Mouse (Mus musculus): ENCODE results near the gene Akr1a1. TPM values are rescaled to one million over a fixed set of nuclear protein-coding genes. Genes with fewer than 3 reads are reported as not detected.

Akr1a1 gene
- total RNA-seq, 2 experiments from 2014 or later, result 376 to 387 TPM

DNA sequence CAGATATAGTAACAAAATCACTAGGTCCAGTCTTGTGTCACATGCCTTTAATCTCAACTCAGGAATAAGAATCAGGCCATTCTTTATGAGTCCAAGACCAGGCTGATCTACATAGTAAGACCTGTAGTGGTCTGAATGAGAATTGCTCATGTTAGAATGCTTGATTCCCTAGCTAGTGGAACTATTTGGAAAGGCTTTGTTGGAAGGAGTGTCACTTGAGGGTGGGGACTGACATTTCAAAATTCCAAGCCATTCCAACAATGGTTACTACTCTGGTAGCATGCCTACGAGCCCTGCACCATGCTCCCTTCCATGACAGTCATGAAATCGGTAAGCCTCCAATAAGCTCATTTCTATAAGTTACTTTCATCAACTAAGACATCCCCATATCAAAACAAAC, 38.9 kb downstream of the Akr1a1 start:
- no peak overlapping the region for H3K4me3 ChIP-seq
- TF ChIP-seq CTCF (conservative IDR thresholded peaks at IDR 0.05), result no peak
- no peak overlapping the region for H3K27ac ChIP-seq
- DNase-seq (ENCODE audit: low spot score in 2 of 2), result no peak

DNA sequence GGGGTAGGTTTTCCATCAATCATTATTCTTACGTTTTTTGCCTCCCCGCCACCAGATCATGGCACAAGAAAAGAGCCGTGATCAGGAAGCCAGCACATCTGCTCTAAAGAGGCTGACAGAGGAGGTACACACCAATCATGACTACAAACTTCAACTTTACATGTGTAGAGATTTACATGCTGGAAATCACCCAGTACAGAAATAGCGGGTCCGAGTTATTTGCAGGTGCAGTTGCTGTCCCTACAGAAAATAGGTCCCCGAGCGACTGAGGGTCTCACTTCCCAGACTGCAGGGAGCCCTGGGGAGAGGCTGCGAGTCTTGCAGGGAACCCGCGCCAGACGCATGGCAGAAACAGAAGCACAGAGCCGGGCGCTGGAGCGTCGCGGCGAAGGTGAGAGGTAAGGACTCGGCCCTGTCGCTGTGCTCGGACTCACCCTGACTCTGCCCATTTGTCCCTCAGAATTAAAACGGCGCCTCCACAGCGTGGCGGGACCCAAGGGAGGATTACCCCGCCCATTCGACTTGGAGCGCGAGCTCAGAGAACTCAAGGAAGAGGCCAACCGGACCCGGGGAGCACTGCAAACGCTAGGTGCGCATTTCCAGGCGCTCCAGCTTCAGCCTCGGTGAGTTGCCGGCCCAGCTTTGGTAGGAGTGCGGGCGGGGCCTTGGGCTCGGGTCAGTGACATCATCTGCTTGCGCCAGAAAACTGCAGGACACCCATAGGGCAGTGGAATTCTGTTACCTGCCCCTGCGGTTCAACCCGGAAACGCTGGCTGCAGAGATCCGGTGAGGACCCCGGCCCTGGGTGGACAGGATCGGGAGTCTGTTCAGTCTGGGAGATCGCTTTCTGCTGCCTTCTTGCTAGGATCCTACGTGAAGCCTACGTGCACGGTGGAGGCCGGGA, 54.2 kb downstream of the Akr1a1 start:
- H3K4me3 ChIP-seq, result peak overlapping the region; percentile 92
- peak overlapping the region; percentile 88 for H3K27ac ChIP-seq
- peak; percentile 48 for TF ChIP-seq CTCF (conservative IDR thresholded peaks at IDR 0.05)
- DNase-seq (ENCODE audit: low spot score in 2 of 2), result peak; percentile 87 to 88

DNA sequence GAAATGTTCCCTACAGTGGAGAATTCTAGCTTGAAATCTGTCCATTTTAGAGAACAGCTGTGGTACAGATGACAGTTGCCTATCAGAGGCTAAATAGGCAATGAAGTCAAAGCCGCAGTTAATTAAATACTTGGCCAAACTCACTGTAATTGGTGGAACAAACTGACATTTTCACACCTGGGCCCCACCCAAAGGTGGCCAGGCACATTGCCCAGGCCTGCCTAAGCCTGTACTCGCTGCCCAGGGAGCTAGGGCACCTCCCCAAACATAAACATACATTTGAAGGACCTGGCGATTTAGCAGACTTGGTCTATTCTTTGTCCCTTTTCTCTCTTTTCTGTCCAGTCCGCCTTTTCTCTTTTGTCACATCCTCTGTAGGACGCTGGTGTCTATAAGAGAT, 55.1 kb downstream of the Akr1a1 start, which contains the start of gene Ccdc17:
Gene Ccdc17, plus strand, starts transcription at position 276 of the 400 bp plus-strand sequence.
- Histone ChIP-seq H3K27ac (peak within 1 kb of the TSS; percentile 88), H3K4me3 (peak within 1 kb of the TSS; percentile 92)
- TF ChIP-seq CTCF (conservative IDR thresholded peaks at IDR 0.05), result no peak
- no peak for DNase-seq (ENCODE audit: low spot score in 2 of 2)

DNA sequence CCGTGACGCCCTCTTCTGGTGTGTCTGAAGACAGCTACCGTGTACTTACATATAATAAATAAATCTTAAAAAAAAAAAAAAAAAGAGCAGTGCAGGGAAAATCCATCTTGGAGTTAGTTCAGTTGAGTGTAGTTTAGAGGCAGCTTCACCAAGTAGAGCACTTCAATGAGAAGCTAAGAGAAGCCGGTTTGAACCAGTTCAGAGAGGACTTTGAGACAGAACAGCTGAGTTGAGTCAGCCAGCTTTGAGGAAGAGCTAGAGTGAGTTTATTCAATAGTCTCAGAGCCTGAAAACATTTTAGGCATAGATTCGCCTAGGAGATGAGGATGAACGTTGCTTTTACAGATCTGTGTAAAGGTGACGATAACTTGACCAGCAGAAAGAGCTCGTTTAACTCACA, 55.7 kb downstream of the Akr1a1 start:
- peak; percentile 21 for TF ChIP-seq CTCF (conservative IDR thresholded peaks at IDR 0.05)
- no peak for DNase-seq (ENCODE audit: low spot score in 2 of 2)
- no peak overlapping the region for H3K4me3 ChIP-seq
- no peak overlapping the region for H3K27ac ChIP-seq

Other genes starting within 250 kb of the Akr1a1 start
- 10 to 100 TPM; 88.7 to 98.0 TPM for gene Mast2, start 187.5 kb downstream of the Akr1a1 start, total RNA-seq (2021)
- gene Ipp, start 144.1 kb downstream of the Akr1a1 start, total RNA-seq (2021), result 10 to 100 TPM; 17.5 to 20.1 TPM
- gene Tmem69, start 95.7 kb downstream of the Akr1a1 start, total RNA-seq (2021), result 10 to 100 TPM; 11.4 to 13.3 TPM
- gene Gpbp1l1, start 94.0 kb downstream of the Akr1a1 start, total RNA-seq (2021), result 10 to 100 TPM; 38.2 to 45.0 TPM
- gene Ccdc17, start 55.0 kb downstream of the Akr1a1 start, total RNA-seq (2021), result 1 to 10 TPM; 5.7 to 7.4 TPM
- gene Nasp, start 23.7 kb downstream of the Akr1a1 start, total RNA-seq (2021), result 10 to 100 TPM; 28.0 to 32.5 TPM
- gene Prdx1, start 33.9 kb upstream of the Akr1a1 start, total RNA-seq (2021), result 100 to 1,000 TPM; 143 to 151 TPM
- gene Mmachc, start 56.7 kb upstream of the Akr1a1 start, total RNA-seq (2021), result 10 to 100 TPM; 16.4 to 20.8 TPM
- 1 to 10 TPM; 3.9 to 6.0 TPM for gene Ccdc163, start 56.8 kb upstream of the Akr1a1 start, total RNA-seq (2021)
- 1 to 10 TPM; 4.2 to 4.8 TPM for gene Tesk2, start 69.3 kb upstream of the Akr1a1 start, total RNA-seq (2021)
- gene Toe1, start 156.0 kb upstream of the Akr1a1 start, total RNA-seq (2021), result 10 to 100 TPM; 14.0 to 16.2 TPM
- gene Mutyh, start 156.0 kb upstream of the Akr1a1 start, total RNA-seq (2021), result 1 to 10 TPM; 3.1 to 3.2 TPM
- gene Hpdl, start 170.0 kb upstream of the Akr1a1 start, total RNA-seq (2021), result 1 to 10 TPM; 6.4 to 6.9 TPM
- gene Zswim5, start 225.7 kb upstream of the Akr1a1 start, total RNA-seq (2021), result 10 to 100 TPM; 15.6 to 17.1 TPM

All from layer of hippocampus, adult 2 months (tissue).